Mouse (Mus musculus): ENCODE measurements around the gene Mettl8.

- TF ChIP-seq CTCF (IDR thresholded peaks at IDR 0.05; ENCODE audit: insufficient read depth, low read depth, low read length) (no peak), POLR2A (IDR thresholded peaks at IDR 0.05; ENCODE audit: insufficient read depth, low read depth, low read length) (no peak)
These were observed 892 bp upstream of the Mettl8 start for GRCm38 (mm10) chr2:71056115-71056835.

Measured in olfactory bulb, adult 2 months (tissue).